In the genomic region with DNA sequence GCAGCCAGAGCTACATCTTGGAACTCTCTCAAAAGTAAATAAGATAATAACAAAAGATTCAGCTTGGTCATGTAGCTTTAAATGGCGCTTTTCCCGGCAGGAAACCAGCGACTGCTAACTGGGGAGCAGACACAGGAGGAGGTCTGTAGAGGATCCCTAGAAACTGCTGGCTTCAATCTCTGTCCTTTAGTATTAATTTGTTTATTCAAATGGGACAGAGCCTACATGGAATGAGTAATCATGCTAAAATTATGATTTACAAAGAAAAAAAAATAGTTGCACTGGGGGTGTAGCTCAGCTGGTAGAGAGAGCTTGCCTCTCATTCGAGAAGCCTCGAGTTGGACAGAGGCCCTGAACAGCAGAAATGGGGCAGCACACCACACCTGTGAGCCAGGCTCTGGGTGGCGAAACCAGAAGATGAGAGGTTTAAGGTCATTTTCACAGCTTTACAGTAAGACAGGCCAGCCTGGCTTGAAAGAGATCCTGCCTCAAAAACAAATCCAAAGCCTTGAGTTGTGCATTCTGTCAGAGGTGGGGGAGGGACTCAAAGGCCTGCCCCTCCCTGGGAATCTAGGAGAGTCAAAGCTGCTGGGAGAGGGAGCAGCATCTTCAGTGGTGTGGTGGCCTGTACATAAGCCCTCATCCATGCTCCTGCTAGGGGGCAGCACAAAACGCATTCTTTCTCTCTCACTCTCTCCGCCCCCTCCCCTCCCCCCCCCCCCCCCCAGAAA, we compare ENCODE assay signal across 8 mouse cellular contexts. TPM values are rescaled to one million over a fixed set of nuclear protein-coding genes. Genes with fewer than 3 reads are reported as not detected.
A peak's percentile ranks its signal among the peaks of the same experiment; 100 is the strongest.
DNase-seq lines count a peak whose midpoint lies in the region; ATAC-seq lines count a peak whose summit lies in the region.

No protein-coding gene starts in this region.

- no peaks in the 10 kb centered on the region for H3K27me3 ChIP-seq in heart, embryonic 15.5 days

- H3K4me1 ChIP-seq in heart, embryonic 15.5 days (replicated peaks) = peaks cover 6% of the 10 kb centered on the region

- H3K9ac ChIP-seq in heart, embryonic 15.5 days = no peak overlapping the region

- 46% methylated on average over 8 of the region's 8 CpGs for WGBS in heart, embryonic 15.5 days

- ATAC-seq in heart, embryonic 15.5 days (replicated peaks; ENCODE audit: insufficient number of reproducible peaks, insufficient read depth, low FRiP score, low read depth) = no peak

- H3K9me3 ChIP-seq in heart, embryonic 15.5 days (replicated peaks) = no peaks in the 10 kb centered on the region

- H3K36me3 ChIP-seq in heart, embryonic 15.5 days = peaks cover 37% of the 10 kb centered on the region

- intact Hi-C loops in heart, postnatal 25 days (cut with DNase I) = no loop called here
- intact Hi-C loops in left cerebral cortex, postnatal 14 days (cut with DNase I) = no loop called here

- H3K27ac ChIP-seq in heart, embryonic 15.5 days = peak overlapping the region; percentile 51

- H3K4me3 ChIP-seq in heart, embryonic 15.5 days = no peak overlapping the region

- no peak for DNase-seq in heart, postnatal 25 days (ENCODE audit: low spot score)
- peak; percentile 88 for DNase-seq in ES-CJ7 (ENCODE audit: low read depth, low spot score)
- peak; percentile 46 to 50 for DNase-seq in cerebellum, postnatal 25 days
- peak; percentile 38 to 58 for DNase-seq in left cerebral cortex, postnatal 14 days (ENCODE audit: low spot score in 2 of 2)
- DNase-seq in spleen, postnatal 14 days (ENCODE audit: low spot score in 2 of 2) = no peak
- no peak for DNase-seq in natural killer cell, adult 2 months (ENCODE audit: low spot score in 2 of 2)
- no peak for DNase-seq in thymus, postnatal 25 days

- no peak overlapping the region for H3K4me2 ChIP-seq in heart, embryonic 15.5 days

RNA-seq across cellular contexts. Expression of gene Baz1b, which starts 3.8 kb away (rescaled TPM):
- 20.9 and 25.8 TPM in 2 replicates for polyA plus RNA-seq in heart, embryonic 15.5 days (2015; fragmentation: Nextera tagmentation; extraction: Ambion mirVana)
- 10 to 100 TPM; 38.2 to 45.3 TPM for total RNA-seq in heart, postnatal 25 days (2021)
- total RNA-seq in left cerebral cortex, postnatal 14 days (2021) = 10 to 100 TPM; 51.9 to 55.1 TPM

RNA-seq across cellular contexts. Expression of gene Bcl7b, which starts 15.2 kb away (rescaled TPM):
- 39.3 and 39.4 TPM in 2 replicates for polyA plus RNA-seq in heart, embryonic 15.5 days (2015; fragmentation: Nextera tagmentation; extraction: Ambion mirVana)
- total RNA-seq in heart, postnatal 25 days (2021) = 10 to 100 TPM; 35.1 to 35.2 TPM
- 10 to 100 TPM; 41.5 to 44.9 TPM for total RNA-seq in left cerebral cortex, postnatal 14 days (2021)

RNA-seq across cellular contexts. Expression of gene Tbl2, which starts 33.8 kb away (rescaled TPM):
- 17.2 and 20.2 TPM in 2 replicates for polyA plus RNA-seq in heart, embryonic 15.5 days (2015; fragmentation: Nextera tagmentation; extraction: Ambion mirVana)
- 10 to 100 TPM; 11.2 to 14.6 TPM for total RNA-seq in heart, postnatal 25 days (2021)
- 10 to 100 TPM; 28.1 to 28.2 TPM for total RNA-seq in left cerebral cortex, postnatal 14 days (2021)

Comparison
In these comparisons a context has a peak if more than half of its experiments do, and no peak if none do; other contexts are left out.
1. DNase-seq: peak in ES-CJ7 (single experiment), cerebellum, postnatal 25 days (2 of 2) and left cerebral cortex, postnatal 14 days (2 of 2); none in heart, postnatal 25 days (single experiment), spleen, postnatal 14 days (0 of 2), natural killer cell, adult 2 months (0 of 2) and thymus, postnatal 25 days (single experiment).